Mouse (Mus musculus): ENCODE measurements around the gene Tmem233.

Gene Tmem233

DNA sequence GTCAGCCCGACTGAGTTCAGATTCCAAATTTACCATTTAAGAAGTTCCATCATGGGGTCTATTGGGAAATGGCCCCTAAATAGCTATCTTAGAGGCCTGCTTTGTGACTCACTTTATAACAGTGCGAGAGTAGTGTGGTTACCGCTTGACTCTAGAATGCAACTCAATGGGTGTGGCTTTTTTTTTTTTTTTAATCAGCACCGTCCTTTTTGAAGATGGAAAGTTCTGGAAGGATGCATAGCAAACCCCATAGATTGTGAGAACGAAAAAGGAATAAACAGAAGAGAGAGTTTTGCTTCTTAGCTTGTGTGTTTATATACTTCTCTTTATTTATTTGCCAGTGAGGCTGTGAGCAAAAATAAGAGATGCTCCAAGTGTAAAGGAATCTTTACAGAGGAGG is 56.9 kb downstream of the Tmem233 start:
- no peak for DNase-seq

DNA sequence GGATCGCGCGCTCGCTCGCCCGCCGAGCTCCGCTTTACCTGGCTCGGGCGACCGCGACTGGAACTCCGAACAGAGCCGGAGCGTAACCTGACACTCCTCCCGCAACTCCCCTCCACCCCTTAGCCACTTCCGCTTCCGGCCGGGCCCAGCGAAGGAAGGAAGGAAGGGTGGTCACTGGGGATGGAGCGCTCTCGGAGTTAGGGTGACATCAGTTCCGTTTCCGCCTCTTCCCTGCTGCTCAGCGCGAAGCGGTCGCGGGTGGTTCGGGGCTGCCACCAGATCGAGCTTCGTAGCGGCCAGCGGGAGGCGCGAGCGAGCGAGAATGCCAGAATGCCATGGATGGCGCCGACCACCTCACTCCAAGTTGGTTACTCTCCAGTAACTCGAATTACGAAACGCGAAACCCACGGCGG is 58.7 kb downstream of the Tmem233 start, which contains the start of gene Prkab1:
TSS of gene Prkab1 (minus strand) at position 182 of the 413 bp plus-strand sequence.
- DNase-seq = peak; percentile 95

DNA sequence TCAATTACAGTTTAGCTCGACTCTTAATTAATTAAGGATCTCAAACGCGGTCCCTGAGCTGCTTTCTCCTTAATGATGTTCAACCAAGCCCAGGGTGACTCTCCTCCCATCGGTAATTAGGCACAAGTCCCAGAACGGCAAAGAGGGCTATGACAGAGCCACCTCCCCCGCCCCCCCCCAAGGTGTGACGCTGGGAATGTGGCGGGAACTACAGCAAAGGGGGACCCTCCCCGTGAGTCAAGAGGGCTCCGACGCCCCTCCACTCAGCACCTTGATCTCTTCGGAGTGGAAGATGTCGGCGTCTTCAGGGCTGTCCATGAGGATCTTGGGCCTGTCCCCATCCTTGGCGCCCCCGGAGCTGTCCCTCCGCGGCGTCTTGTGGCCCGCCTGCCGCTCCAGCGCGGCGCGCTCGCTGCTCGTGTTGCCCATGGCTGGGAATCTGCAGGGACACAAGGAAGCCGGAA is 59.2 kb downstream of the Tmem233 start:
- DNase-seq = no peak

DNA sequence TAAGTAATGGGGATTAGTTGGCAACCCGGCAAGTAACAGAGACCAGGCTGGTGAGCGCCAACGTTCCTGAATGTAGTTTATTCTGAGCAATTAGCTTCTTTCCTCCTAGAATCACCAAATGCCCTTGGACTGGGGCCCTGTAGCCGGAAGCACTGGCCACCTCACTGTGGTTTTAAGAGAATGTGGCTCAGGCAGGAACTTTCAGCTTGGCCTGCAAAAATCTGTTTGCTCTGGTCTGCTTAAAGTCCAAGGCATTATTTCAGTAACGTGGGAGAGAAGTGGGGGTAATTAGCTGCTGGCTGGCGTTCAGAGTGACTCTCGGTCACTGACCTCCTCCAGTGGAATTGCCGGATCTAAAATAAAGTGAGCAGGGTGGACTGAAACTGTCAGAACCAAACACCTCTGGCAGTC is 59.8 kb downstream of the Tmem233 start:
- no peak for DNase-seq

DNA sequence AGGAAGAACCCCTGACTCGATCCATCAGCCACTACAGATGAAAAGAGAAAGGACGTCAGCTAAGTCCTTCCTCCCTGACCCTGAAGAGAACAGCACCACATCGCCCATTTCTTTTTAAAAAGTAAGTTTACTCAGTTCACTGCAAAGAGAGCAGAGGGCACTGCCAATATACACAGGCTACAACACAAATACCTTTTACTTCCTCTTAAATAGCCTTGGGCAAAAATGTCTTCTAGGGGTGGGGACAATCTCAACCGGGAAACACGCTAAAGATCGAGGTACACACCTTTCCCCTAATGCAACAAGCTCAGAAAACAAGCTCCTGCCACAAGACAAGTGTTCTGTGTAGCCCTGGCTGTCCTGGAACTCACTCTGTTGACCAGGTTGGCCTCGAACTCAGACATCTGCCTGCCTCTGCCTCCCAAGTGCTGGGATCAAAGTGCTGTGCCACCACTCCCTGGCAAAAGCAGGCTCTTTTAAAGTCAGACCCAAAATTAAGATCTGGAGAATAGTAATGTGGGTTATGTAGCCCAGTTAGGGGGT is 60.3 kb downstream of the Tmem233 start:
- DNase-seq = no peak

DNA sequence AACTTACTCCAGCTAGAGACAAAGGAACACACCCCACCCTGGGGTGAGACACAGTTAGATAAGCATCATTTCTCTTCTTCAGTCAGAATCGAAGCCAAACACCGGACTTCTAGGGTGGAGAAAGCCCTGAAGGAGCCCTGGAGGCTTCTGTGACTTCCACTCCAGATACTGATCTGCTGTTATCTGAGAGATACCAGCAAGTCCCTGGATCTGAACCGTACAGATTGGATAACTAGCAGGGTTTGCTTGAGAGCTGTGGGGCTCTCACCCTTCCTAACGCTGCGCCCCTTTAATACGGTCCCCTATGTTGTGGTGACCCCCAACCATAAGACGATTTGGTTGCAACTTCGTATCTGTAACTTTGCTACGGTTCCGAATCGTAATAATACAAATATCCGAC is 60.9 kb downstream of the Tmem233 start:
- DNase-seq = no peak

DNA sequence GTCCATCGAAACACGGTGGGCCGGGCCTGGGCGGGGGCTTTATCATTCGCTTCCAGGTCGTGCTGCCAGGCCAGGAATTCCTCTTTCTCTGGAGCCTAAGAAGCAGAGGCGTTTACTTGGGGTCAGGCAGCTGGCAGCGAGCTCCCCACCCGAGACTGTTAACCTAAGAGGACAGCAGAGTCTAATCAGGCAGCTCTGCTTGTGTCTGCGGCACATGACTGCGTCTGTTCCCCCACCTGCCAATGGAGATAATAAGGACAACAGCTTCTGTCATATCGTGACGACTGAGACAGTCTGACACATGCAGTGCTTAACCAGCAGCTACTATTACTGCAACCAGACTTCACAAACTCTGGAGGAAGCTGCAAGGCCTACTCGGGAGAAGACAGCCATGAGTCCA is 61.5 kb downstream of the Tmem233 start:
- DNase-seq = no peak

DNA sequence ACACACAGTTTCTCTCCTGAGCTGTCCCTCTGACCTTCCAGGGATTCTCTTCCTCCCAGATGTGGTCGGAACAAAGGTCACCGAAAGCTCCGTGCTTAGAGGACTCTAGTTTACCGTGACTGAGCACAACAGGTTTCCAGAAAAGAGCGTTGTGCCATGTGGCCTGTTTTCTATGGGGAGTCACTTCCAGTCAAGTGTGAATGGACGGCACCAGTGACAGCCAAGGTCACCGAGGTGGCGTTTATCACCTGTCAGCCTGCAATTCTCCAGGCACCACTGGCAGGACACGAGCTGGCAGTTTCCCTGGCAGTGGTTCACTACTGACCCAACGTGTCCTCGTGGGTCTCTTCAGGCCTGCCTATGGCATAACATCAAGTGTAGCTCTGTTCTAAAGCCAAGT is 63.7 kb downstream of the Tmem233 start:
- no peak for DNase-seq

DNA sequence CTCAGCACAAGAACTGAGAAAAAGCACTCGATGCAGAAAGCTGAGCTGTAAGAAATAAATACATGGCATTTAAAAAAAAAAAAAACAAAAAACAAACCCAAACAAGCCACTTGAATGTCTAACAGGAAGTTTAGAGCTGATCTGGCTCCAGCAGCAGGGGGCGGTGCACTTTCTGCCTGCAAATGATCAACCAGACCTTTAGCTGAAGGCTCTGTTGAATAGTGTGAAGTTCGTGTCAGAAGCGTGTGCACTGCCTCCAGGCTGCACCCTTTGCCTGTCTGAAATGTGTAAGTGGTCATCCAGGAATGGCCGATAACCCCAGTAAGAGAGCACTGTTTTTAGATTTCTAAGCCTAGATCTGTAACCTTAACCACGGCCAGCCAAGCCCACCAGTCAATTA is 64.3 kb downstream of the Tmem233 start:
- no peak for DNase-seq

DNA sequence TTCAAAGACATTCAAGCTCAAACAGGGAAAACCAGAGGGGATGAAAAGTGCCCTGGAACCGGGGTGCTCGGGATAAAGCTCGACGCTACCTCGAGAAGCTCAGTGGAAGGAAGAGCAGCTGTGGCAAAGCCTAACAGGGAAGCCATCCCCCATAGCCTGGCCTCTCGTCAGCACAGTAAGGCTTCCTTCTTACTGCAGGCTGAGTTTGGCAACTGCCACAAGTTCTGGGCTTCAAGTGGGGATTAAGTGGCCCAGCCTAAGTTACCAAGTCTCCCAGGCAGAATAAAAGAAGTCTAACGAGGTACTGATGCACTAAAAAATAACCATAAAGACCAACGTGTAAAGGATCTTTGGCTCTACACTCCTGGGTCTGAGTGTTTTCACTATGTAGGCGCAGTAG is 64.8 kb downstream of the Tmem233 start:
- DNase-seq = no peak

DNA sequence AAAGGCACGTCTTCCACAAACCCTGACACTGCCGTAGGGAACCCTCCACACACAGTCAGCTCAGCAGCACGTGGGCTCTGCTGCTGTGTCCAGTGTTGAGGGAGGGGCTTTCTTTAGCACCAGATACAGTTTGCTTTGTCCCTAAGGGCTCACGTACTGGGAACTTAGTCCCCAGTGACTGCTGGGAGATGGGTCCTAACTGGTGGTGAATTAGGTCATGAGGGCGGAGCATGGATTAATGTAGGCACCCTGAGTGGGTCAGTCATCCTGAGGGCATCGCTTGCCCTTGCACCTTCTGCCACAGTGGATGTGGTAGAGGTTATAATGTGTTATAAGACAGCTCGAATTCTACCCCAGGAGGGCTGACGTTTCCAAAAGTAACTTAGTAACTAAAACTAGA is 65.7 kb downstream of the Tmem233 start:
- DNase-seq = no peak

DNA sequence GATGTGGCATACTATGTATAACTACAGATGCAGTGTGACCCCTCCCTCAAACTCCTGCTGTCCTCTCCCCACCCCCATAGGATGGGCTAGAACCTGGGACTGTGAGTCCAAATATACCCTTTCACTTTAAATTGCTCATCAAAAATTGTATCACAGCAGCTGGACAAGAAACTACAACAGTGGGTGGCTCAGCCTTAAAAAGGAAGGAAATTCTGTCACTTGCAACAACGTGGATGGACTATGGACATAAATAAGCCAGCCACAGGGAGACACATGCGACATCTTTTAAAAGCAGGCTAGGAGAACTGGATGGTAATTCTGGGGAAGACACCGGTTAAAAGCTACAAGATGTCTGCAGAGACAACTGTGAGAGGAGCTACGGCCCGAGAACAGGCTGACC is 66.5 kb downstream of the Tmem233 start:
- no peak for DNase-seq

DNA sequence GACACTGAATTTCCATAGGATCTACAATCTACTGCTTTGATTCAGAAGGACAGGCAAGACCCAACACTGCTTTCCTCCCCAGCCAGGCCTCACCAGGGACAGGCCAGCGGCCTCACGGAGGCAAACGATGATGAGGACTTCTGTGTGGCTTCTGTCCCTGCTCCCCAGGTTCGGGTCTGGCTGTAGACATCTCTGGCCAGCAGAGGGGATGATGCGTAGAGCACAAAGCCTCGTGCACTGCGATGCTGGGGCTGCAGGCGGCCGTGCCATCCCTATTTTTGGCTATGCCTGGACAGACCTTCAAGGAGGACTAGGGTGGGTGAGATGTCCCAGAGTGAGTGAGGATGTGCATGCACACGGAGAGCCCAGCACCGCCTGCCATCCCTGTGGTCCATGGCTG is 68.8 kb downstream of the Tmem233 start:
- DNase-seq = no peak

DNA sequence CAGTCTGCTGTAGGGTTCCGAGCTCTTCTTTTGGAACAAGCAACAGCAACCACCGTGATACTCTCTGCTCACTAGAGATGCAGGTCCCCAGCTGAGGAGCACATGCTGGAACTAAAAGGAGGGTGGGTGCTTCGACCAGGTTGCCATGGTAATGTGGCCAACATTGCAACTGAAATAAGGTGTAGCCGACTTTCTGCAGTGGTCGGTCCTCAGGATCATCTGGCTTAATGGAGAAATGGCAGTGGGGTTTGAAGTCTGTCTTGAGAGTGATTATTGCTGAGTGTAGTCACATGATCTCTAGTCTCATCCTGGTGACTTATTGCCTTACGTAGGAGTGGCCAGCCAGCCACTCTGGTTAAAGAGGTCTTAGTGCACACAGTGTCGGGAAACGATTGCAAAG is 69.2 kb downstream of the Tmem233 start:
- DNase-seq = no peak

DNA sequence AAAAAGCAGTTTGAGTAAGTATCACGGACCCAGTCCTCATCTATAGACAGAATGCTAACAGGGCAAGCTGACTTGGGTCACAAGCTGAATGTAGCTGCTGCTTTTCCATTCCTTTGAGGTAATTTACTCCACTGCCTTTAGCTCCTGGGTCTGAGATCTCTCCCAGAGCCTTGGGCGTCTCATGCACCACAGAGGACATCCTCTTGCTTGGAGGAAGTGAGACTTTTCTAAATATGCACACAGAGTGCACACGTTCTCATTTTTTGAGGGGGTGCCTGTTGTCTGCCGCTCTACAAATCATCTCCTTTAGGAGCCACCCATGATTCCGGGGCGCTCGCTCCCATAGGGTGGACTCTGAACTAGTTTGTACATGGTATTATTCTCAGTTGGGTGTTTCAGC is 70.5 kb downstream of the Tmem233 start:
- no peak for DNase-seq

DNA sequence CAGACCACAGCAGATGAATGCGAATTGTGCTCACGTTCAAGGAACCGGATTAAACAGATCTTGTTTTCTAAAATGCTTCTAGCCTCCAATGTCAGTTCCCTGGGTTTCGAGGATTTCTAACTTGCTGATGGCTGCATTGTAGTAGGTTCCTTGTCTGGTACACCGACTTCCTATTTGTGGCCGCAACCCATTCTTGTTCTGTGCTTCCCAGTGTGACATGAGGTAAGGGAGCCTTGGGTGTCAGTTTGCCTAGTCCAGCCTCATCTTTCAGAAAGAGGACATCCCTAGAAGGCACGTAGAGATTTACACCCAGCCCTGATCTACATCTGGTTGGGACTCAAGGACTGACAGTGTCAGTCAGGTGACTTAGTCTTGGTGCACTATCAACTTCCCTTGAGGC is 71.3 kb downstream of the Tmem233 start:
- no peak for DNase-seq

DNA sequence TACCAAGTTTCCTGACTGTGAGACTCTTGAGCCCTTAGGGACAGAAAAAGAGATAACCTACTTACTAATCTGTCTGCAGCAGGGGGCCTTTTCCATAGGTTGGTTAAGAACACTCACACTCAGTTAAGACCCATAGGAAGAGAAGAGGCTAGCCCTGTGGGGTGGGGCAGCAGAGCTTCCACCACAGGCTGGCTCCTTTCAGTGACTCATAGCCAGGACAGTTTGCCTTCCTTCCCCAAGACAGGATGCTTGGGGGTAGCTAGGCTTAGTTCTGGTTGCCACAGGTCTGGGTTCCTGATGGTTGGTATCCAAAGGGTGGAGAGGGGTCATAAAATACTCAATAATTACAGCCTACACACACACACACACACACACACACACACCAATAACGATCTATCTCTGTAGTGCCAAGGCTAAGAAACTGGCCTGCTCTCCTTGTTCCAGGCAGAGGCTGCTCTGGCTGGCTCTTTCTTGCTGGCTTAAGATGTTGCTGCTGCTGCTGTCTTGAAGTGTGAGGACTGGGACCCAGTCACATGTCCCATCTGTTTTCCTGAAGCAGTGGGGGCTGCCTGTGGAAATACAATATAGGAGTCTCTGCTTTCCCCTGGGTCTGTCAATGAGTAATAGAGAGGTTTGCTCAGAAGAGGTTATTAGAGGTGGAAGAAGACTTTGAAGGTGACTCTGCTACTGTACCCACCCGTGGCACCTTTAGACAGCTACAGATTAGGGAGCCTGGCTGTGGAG is 73.0 kb downstream of the Tmem233 start:
- no peak for DNase-seq

DNA sequence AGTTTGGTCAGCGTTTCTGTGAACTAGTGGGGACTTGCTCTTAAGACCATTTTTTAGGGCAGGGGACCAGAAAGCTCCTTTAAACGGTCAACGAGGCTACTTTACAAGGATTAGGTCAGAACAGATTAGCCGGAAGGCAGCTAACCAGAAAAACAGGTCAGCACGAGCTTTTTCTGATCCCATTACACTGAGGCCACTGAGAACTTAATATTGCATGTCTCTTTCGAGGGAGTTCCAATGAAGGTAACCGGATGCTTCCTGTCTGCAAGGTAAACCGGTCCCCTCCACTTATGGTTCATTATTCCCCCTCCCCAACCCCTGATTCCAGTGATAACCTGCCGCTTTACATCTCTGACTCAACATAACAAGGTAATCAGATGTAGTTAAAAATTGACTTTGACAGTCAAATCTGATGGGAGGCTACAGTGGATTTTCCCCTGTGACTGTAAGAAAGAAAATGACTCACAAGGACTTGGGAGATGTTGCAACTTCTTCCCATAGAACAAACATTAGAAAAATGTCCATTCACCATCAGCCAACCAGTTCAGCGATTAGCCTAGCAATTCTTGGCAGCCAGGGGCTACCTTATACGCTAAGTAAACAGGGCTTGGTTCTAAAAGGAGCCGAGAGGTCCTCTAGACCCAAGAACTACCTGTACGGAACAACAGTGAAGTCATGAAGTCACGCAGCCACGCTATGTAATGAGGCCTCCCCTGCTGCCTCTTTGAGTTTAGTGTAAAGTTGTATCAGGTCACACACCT is 73.8 kb downstream of the Tmem233 start:
- no peak for DNase-seq

DNA sequence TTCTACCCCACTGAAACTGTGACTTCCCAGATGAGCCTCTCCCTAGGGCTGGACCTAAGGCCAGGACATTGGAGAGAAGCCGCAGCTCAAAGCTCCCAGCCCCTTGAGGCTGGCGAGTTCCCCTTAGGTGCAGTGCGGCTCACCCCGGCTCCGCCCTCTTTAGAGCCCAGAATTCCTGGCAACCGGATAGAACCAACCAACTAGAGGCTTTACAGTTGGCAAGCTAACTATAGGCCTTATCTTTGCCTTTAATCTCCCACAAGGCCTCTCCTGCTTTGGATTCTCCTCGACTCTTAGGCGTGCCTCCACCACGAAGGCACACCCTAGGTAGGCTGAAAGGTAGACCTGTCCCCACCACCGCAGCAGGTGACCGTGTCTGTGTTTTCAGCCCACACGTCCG is 75.3 kb downstream of the Tmem233 start:
- no peak for DNase-seq

DNA sequence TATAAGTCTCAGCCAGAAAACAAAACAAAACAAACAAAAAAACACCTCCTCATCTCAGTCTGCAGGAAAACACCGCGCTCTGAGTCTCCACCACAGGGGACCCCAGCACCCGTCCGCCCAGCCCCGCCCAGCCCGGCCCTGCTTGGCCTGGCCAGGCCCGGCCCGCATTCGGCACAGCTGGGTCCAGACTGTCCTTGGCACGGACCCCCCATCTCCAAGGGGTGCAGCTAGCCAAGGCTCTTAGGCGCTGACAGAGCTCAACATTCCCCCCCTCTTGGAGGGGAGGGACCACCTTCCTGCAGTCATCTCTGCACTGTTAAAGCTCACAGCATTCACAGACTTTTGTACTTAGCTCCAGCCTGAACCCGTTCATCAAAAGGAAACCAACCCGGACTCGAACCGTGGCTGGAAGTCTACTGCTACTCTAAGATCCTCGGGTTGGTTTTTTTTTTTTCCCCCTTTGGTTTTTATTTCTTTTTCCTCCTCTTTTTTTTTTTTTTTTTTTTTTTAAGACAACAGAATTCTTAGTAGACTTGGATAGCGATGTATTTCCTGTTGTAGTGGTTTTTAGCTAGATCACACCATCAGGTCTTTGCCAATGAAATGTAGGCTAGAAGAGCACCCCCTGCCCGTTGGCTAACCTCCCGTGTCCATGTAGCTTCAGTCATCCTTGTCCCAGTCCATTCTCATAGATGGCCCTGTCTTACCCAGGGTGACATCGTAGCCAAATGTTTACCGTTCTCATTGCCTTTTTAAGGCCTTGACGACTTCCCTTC is 76.5 kb downstream of the Tmem233 start:
- DNase-seq = peak; percentile 29

DNA sequence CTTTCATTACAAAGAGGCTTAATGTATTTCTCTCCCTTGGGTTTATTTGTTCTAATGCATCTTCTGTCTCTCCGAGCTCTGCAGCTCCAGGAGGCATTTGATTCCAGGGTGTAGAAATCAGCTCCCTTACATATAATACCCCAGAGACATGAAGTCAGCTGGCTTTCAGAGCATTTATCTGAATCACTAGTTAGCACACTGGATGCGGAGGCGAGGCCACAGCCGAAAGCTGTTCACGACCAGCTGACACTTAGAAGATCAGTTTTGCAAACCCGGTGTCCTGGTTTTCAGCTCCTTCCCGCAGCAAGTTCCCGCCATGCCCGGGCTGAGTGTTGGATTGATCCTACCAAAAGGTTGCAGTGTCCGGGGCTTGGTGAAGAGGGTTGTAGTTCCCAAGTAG is 78.8 kb downstream of the Tmem233 start:
- no peak for DNase-seq

DNA sequence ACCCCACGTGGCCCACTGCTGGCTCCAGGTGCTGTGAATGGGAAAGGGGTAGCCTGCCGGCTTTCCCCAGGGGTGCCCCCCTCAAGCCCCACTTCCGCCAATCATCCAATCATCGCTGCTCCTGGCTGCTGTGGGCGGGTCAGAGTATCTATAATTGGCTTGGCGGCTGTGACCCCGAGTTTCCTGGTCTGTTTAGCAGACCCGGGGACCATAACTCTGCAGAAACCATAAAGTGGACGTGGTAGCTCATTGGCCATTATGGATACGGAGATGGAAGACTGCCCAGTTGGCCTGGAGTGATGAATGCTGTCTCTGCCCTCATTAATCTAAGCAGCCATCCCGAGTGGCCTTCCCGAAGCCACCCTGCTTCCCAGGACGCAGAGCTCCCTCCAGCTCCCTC is 79.2 kb downstream of the Tmem233 start:
- DNase-seq = no peak

DNA sequence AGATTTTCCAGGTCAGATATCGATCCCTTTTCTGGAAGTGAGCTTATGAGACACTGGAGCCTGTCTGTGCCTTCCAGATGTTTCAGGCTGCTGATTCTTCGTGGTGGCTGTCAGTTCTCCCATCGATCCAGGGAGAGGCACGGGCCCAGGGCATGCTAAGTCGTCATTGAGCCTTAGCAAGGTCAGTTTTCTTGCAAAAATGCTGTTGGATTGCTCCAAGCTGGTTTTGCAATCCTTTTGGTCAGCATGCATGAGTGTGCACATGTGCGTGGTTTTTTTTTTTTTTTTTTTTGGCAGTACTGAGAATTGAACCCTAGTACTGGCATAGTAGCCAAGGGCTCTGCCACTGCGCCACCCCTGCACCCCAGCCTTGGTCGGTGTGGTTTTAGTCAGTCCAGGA is 79.9 kb downstream of the Tmem233 start:
- DNase-seq = no peak
